ENCODE assay signal across 10 mouse cellular contexts in the genomic region with DNA sequence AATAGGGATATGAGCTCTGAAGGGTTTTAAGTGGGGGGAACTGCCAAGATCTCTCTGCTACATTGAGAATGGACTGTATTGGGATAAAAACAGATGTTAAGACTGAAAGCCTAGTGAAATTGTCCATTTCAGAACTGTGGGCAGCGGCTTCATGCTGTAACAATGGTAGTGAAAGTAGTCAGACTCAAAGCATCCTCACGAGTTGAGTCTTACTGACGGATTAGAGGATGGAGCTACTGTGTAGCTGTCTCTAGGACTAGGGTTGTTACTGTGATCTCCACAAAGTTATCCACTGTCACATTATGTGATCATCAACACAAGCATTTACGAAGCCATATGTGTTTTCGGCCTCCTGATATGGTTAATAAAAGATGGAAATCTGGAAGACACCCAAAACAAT. TPM values are rescaled to one million over a fixed set of nuclear protein-coding genes. Genes with fewer than 3 reads are reported as not detected.
DNase-seq lines count a peak whose midpoint lies in the region; ATAC-seq and TF ChIP-seq lines count a peak whose summit lies in the region.
"Had no signal": no experiment of that assay in that cellular context is flagged by ENCODE, and none has a peak within 500 bp of the region (broad histone marks: within the 10 kb centered on the region; RNA-seq: fewer than 3 reads in every experiment).

No protein-coding gene starts in this region.

- peak overlapping the region; percentile 91 for H3K4me2 ChIP-seq in lung, embryonic 14.5 days
- peak overlapping the region; percentile 56 for H3K4me2 ChIP-seq in embryonic facial prominence, embryonic 11.5 days (ENCODE audit: low read depth, low read length)
- H3K4me2 ChIP-seq in intestine, embryonic 15.5 days (replicated peaks): peak overlapping the region; percentile 61
- H3K4me2 ChIP-seq in neural tube, embryonic 14.5 days (ENCODE audit: low read depth, low read length): peak overlapping the region; percentile 71

- peak overlapping the region; percentile 96 for H3K9ac ChIP-seq in lung, embryonic 14.5 days
- peak overlapping the region; percentile 81 for H3K9ac ChIP-seq in embryonic facial prominence, embryonic 11.5 days (replicated peaks; ENCODE audit: low read length)
- H3K9ac ChIP-seq in intestine, embryonic 15.5 days: peak overlapping the region; percentile 95
- peak overlapping the region; percentile 92 for H3K9ac ChIP-seq in neural tube, embryonic 14.5 days (replicated peaks; ENCODE audit: low read depth, low read length)

- H3K27ac ChIP-seq in lung, embryonic 14.5 days (ENCODE audit: low read depth): peak overlapping the region; percentile 80
- no peak overlapping the region for H3K27ac ChIP-seq in embryonic facial prominence, embryonic 11.5 days (replicated peaks; ENCODE audit: low read depth, low read length)
- no peak overlapping the region for H3K27ac ChIP-seq in intestine, embryonic 15.5 days
- H3K27ac ChIP-seq in neural tube, embryonic 14.5 days (ENCODE audit: low read depth, low read length): no peak overlapping the region; the same call in 1 of the 2 replicates

- H3K27me3 ChIP-seq in lung, embryonic 14.5 days (ENCODE audit: insufficient read depth, low read length): no peaks in the 10 kb centered on the region
- H3K27me3 ChIP-seq in embryonic facial prominence, embryonic 11.5 days (ENCODE audit: control insufficient read depth, insufficient read depth, low read length): no peaks in the 10 kb centered on the region
- no peaks in the 10 kb centered on the region for H3K27me3 ChIP-seq in intestine, embryonic 15.5 days (replicated peaks)
- no peaks in the 10 kb centered on the region for H3K27me3 ChIP-seq in neural tube, embryonic 14.5 days (ENCODE audit: control insufficient read depth, insufficient read depth, low read length)

- no peak for TF ChIP-seq CTCF in lung, embryonic 14.5 days (IDR thresholded peaks at IDR 0.05; ENCODE audit: low read depth)

- WGBS in lung, embryonic 14.5 days: 36% methylated on average over 5 of the region's 5 CpGs
- WGBS in embryonic facial prominence, embryonic 11.5 days: 45% methylated on average over 5 of the region's 5 CpGs
- 42% methylated on average over 5 of the region's 5 CpGs for WGBS in intestine, embryonic 15.5 days
- 45% methylated on average over 5 of the region's 5 CpGs for WGBS in neural tube, embryonic 14.5 days

- peaks cover 7% of the 10 kb centered on the region; the same call in 1 of the 2 replicates for H3K4me1 ChIP-seq in lung, embryonic 14.5 days (ENCODE audit: insufficient read depth)
- no peaks in the 10 kb centered on the region for H3K4me1 ChIP-seq in embryonic facial prominence, embryonic 11.5 days (ENCODE audit: control insufficient read depth, insufficient read depth, low read length)
- H3K4me1 ChIP-seq in intestine, embryonic 15.5 days (replicated peaks): peaks cover 12% of the 10 kb centered on the region; the same call in 1 of the 2 replicates
- H3K4me1 ChIP-seq in neural tube, embryonic 14.5 days (ENCODE audit: control insufficient read depth, insufficient read depth, low read length): peaks cover 25% of the 10 kb centered on the region; the same call in 1 of the 2 replicates

- peak overlapping the region; percentile 84 for H3K4me3 ChIP-seq in lung, embryonic 14.5 days (ENCODE audit: low read depth, low read length)
- H3K4me3 ChIP-seq in embryonic facial prominence, embryonic 11.5 days (ENCODE audit: low read depth, low read length): peak overlapping the region; percentile 82
- H3K4me3 ChIP-seq in intestine, embryonic 15.5 days (replicated peaks): peak overlapping the region; percentile 93
- peak overlapping the region; percentile 88 for H3K4me3 ChIP-seq in neural tube, embryonic 14.5 days (ENCODE audit: low read depth, low read length)

- H3K9me3 ChIP-seq in lung, embryonic 14.5 days (ENCODE audit: low read depth, low read length): no peaks in the 10 kb centered on the region
- H3K9me3 ChIP-seq in embryonic facial prominence, embryonic 11.5 days (replicated peaks; ENCODE audit: control insufficient read depth, low read length): no peaks in the 10 kb centered on the region
- no peaks in the 10 kb centered on the region for H3K9me3 ChIP-seq in intestine, embryonic 15.5 days
- H3K9me3 ChIP-seq in neural tube, embryonic 14.5 days (ENCODE audit: control insufficient read depth, low read length): no peaks in the 10 kb centered on the region

- H3K36me3 ChIP-seq in lung, embryonic 14.5 days (ENCODE audit: insufficient read depth): peaks cover 47% of the 10 kb centered on the region
- H3K36me3 ChIP-seq in embryonic facial prominence, embryonic 11.5 days (replicated peaks; ENCODE audit: control insufficient read depth, insufficient read depth, low read depth, low read length): peaks cover 2% of the 10 kb centered on the region; the same call in 1 of the 2 replicates
- peaks cover 19% of the 10 kb centered on the region for H3K36me3 ChIP-seq in intestine, embryonic 15.5 days
- peaks cover 32% of the 10 kb centered on the region for H3K36me3 ChIP-seq in neural tube, embryonic 14.5 days (ENCODE audit: control insufficient read depth, insufficient read depth, low read length)

- DNase-seq in lung, embryonic 14.5 days: no peak
- no peak for DNase-seq in lung, postnatal 4 days
- peak; percentile 3 for DNase-seq in embryonic facial prominence, embryonic 11.5 days (ENCODE audit: low spot score)
- no peak for DNase-seq in ovary, postnatal 14 days (ENCODE audit: low spot score)
- no peak for DNase-seq in left cerebral cortex, adult 9 months (ENCODE audit: low spot score in 2 of 2)

- no peak for ATAC-seq in lung, embryonic 14.5 days (ENCODE audit: insufficient read depth)
- ATAC-seq in embryonic facial prominence, embryonic 11.5 days (replicated peaks; ENCODE audit: insufficient number of reproducible peaks, low FRiP score, low TSS enrichment, low read depth): no peak
- ATAC-seq in intestine, embryonic 15.5 days: no peak
- no peak for ATAC-seq in neural tube, embryonic 14.5 days (ENCODE audit: low read depth)
- ATAC-seq in granulocyte monocyte progenitor cell, adult 5-6 weeks (replicated peaks; ENCODE audit: poor library complexity, severe bottlenecking): no peak

RNA-seq across cellular contexts. Expression of a gene that starts 1.0 kb away (rescaled TPM):
- polyA plus RNA-seq in lung, embryonic 14.5 days (2014; fragmentation: Nextera tagmentation; extraction: Ambion mirVana): 154 and 165 TPM in 2 replicates
- 117 and 127 TPM in 2 replicates for polyA plus RNA-seq in embryonic facial prominence, embryonic 11.5 days (2014; fragmentation: Nextera tagmentation; extraction: Ambion mirVana)
- 133 and 137 TPM in 2 replicates for polyA plus RNA-seq in intestine, embryonic 15.5 days (2015; fragmentation: Nextera tagmentation; extraction: Ambion mirVana)
- 89.6 and 91.4 TPM in 2 replicates for polyA plus RNA-seq in neural tube, embryonic 14.5 days (2014; fragmentation: Nextera tagmentation; extraction: Ambion mirVana)
- 75.6 and 98.5 TPM in 2 replicates for total RNA-seq in granulocyte monocyte progenitor cell, adult 5-6 weeks (2014; fragmentation: Nextera tagmentation)
- total RNA-seq in granulocyte monocyte progenitor cell, adult 5-6 weeks (2017): 35.9 and 49.0 TPM in 2 replicates

RNA-seq across cellular contexts. Expression of a gene that starts 1.7 kb away (rescaled TPM):
- polyA plus RNA-seq in lung, embryonic 14.5 days (2014; fragmentation: Nextera tagmentation; extraction: Ambion mirVana): 449 and 462 TPM in 2 replicates
- polyA plus RNA-seq in embryonic facial prominence, embryonic 11.5 days (2014; fragmentation: Nextera tagmentation; extraction: Ambion mirVana): 561 and 575 TPM in 2 replicates
- 600 and 651 TPM in 2 replicates for polyA plus RNA-seq in intestine, embryonic 15.5 days (2015; fragmentation: Nextera tagmentation; extraction: Ambion mirVana)
- 594 and 601 TPM in 2 replicates for polyA plus RNA-seq in neural tube, embryonic 14.5 days (2014; fragmentation: Nextera tagmentation; extraction: Ambion mirVana)
- 389 and 444 TPM in 2 replicates for total RNA-seq in granulocyte monocyte progenitor cell, adult 5-6 weeks (2014; fragmentation: Nextera tagmentation)
- total RNA-seq in granulocyte monocyte progenitor cell, adult 5-6 weeks (2017): 507 and 649 TPM in 2 replicates

RNA-seq across cellular contexts. Expression of a gene that starts 15.3 kb away (rescaled TPM):
- 1.9 and 2.4 TPM in 2 replicates for polyA plus RNA-seq in lung, embryonic 14.5 days (2014; fragmentation: Nextera tagmentation; extraction: Ambion mirVana)
- polyA plus RNA-seq in embryonic facial prominence, embryonic 11.5 days (2014; fragmentation: Nextera tagmentation; extraction: Ambion mirVana): 1.9 and 2.1 TPM in 2 replicates
- polyA plus RNA-seq in intestine, embryonic 15.5 days (2015; fragmentation: Nextera tagmentation; extraction: Ambion mirVana): 0.67 and 0.97 TPM in 2 replicates
- 5.9 and 7.0 TPM in 2 replicates for polyA plus RNA-seq in neural tube, embryonic 14.5 days (2014; fragmentation: Nextera tagmentation; extraction: Ambion mirVana)
- total RNA-seq in granulocyte monocyte progenitor cell, adult 5-6 weeks (2014; fragmentation: Nextera tagmentation): 4.6 and 10.2 TPM in 2 replicates
- total RNA-seq in granulocyte monocyte progenitor cell, adult 5-6 weeks (2017): 0.78 and 0.88 TPM in 2 replicates

RNA-seq across cellular contexts. Expression of a gene that starts 25.7 kb away (rescaled TPM):
- 0.75 and 0.83 TPM in 2 replicates for polyA plus RNA-seq in lung, embryonic 14.5 days (2014; fragmentation: Nextera tagmentation; extraction: Ambion mirVana)
- polyA plus RNA-seq in embryonic facial prominence, embryonic 11.5 days (2014; fragmentation: Nextera tagmentation; extraction: Ambion mirVana): 0.39 and 0.49 TPM in 2 replicates
- polyA plus RNA-seq in intestine, embryonic 15.5 days (2015; fragmentation: Nextera tagmentation; extraction: Ambion mirVana): 1.5 and 1.7 TPM in 2 replicates
- 0.37 and 0.46 TPM in 2 replicates for polyA plus RNA-seq in neural tube, embryonic 14.5 days (2014; fragmentation: Nextera tagmentation; extraction: Ambion mirVana)
- total RNA-seq in granulocyte monocyte progenitor cell, adult 5-6 weeks (2014; fragmentation: Nextera tagmentation): 29.2 and 45.0 TPM in 2 replicates
- 22.2 and 22.4 TPM in 2 replicates for total RNA-seq in granulocyte monocyte progenitor cell, adult 5-6 weeks (2017)

RNA-seq across cellular contexts. Expression of a gene that starts 56.2 kb away (rescaled TPM):
- 0.34 and 0.35 TPM in 2 replicates for polyA plus RNA-seq in lung, embryonic 14.5 days (2014; fragmentation: Nextera tagmentation; extraction: Ambion mirVana)
- not detected in 2 replicates for polyA plus RNA-seq in embryonic facial prominence, embryonic 11.5 days (2014; fragmentation: Nextera tagmentation; extraction: Ambion mirVana)
- not detected in 2 replicates for polyA plus RNA-seq in intestine, embryonic 15.5 days (2015; fragmentation: Nextera tagmentation; extraction: Ambion mirVana)
- 3.1 and 3.6 TPM in 2 replicates for polyA plus RNA-seq in neural tube, embryonic 14.5 days (2014; fragmentation: Nextera tagmentation; extraction: Ambion mirVana)
- not detected in 2 replicates for total RNA-seq in granulocyte monocyte progenitor cell, adult 5-6 weeks (2014; fragmentation: Nextera tagmentation)
- total RNA-seq in granulocyte monocyte progenitor cell, adult 5-6 weeks (2017): not detected in 2 replicates
- total RNA-seq: common myeloid progenitor, adult 5-6 weeks; neutrophil, adult 5-6 weeks had no signal
